In genomic region chr2:169222264-169222663, GRCm38 (mm10) we compare ENCODE assay signal across 29 mouse cellular contexts.
DNase-seq lines count a peak whose midpoint lies in the region; TF ChIP-seq lines count a peak whose summit lies in the region.
"Had no signal": no experiment of that assay in that cellular context is flagged by ENCODE, and none has a peak within 500 bp of the region (broad histone marks: within the 10 kb centered on the region; RNA-seq: fewer than 3 reads in every experiment).

No protein-coding gene starts in this region.

- TF ChIP-seq CTCF in cerebellum, adult 2 months (IDR thresholded peaks at IDR 0.05; ENCODE audit: borderline replicate concordance, insufficient read depth, low read depth, low read length) = no peak

- intact Hi-C loops in heart, postnatal 25 days (cut with DNase I) = no loop called here
- intact Hi-C loops in left cerebral cortex, postnatal 25 days (cut with DNase I) = loop anchor here (10.0 kb wide), 1 partner anchor 833 kb away; no protein-coding TSS in a partner anchor

- 0 out of 2 replicates have a peak, but pooled peaks cover 3% of the 10 kb centered on the region for H3K4me1 ChIP-seq in heart, embryonic 10.5 days
- no peaks in the 10 kb centered on the region for H3K4me1 ChIP-seq in cerebellum, adult 2 months (ENCODE audit: control insufficient read depth, insufficient read depth, low read length)
- H3K4me1 ChIP-seq: embryonic facial prominence, embryonic 13.5 days; forebrain, embryonic 10.5 days; forebrain, embryonic 15.5 days; heart, embryonic 13.5 days; intestine, embryonic 15.5 days; limb, embryonic 13.5 days; midbrain, embryonic 13.5 days; stomach, embryonic 15.5 days had no signal

- no peak overlapping the region for H3K27ac ChIP-seq in heart, embryonic 10.5 days
- H3K27ac ChIP-seq in cerebellum, adult 2 months (ENCODE audit: insufficient read depth, low read length) = no peak overlapping the region
- H3K27ac ChIP-seq: embryonic facial prominence, embryonic 13.5 days; forebrain, embryonic 10.5 days; forebrain, embryonic 15.5 days; gastrocnemius, adult 2 months; heart, adult 2 months; heart, embryonic 13.5 days; hindbrain, postnatal 0 days; intestine, embryonic 15.5 days; kidney, postnatal 0 days; limb, embryonic 13.5 days; macrophage; midbrain, embryonic 13.5 days; stomach, embryonic 15.5 days had no signal

- H3K4me3 ChIP-seq in heart, embryonic 10.5 days = no peak overlapping the region
- no peak overlapping the region for H3K4me3 ChIP-seq in cerebellum, adult 2 months (replicated peaks; ENCODE audit: insufficient read depth, low read depth, low read length)
- H3K4me3 ChIP-seq: embryonic facial prominence, embryonic 13.5 days; forebrain, embryonic 10.5 days; forebrain, embryonic 15.5 days; gastrocnemius, adult 2 months; heart, adult 2 months; heart, embryonic 13.5 days; intestine, embryonic 15.5 days; limb, embryonic 13.5 days; midbrain, embryonic 13.5 days; stomach, embryonic 15.5 days had no signal

- TF ChIP-seq POLR2A in cerebellum, adult 2 months (IDR thresholded peaks at IDR 0.05; ENCODE audit: borderline replicate concordance, insufficient read depth, low read length) = no peak

- no peaks in the 10 kb centered on the region for H3K27me3 ChIP-seq in heart, embryonic 10.5 days (ENCODE audit: insufficient read depth, poor library complexity, severe bottlenecking)
- H3K27me3 ChIP-seq in cerebellum, adult 2 months (ENCODE audit: control insufficient read depth, insufficient read depth, low read length) = no peaks in the 10 kb centered on the region
- H3K27me3 ChIP-seq: embryonic facial prominence, embryonic 13.5 days; forebrain, embryonic 15.5 days; heart, embryonic 13.5 days; intestine, embryonic 15.5 days; midbrain, embryonic 13.5 days; stomach, embryonic 15.5 days had no signal

- 85% methylated on average over 8 of the region's 8 CpGs for WGBS in heart, embryonic 10.5 days
- 60% methylated on average over 8 of the region's 8 CpGs for WGBS in cerebellum, adult 2 months

- DNase-seq in heart, embryonic 10.5 days (ENCODE audit: low spot score) = peak; percentile 39
- DNase-seq in heart, postnatal 25 days (ENCODE audit: low spot score) = no peak
- DNase-seq in right cerebral cortex, adult 18-20 months = peak; percentile 13
- no peak for DNase-seq in right cerebral cortex, postnatal 4 days
- peak; percentile 56 for DNase-seq in brain, adult 2 months (ENCODE audit: low read depth, low spot score)
- DNase-seq in left cerebral cortex, postnatal 25 days (ENCODE audit: low spot score in 2 of 2) = peak; percentile 11 to 63
- DNase-seq in cerebellum, adult 2 months = no peak
- no peak for DNase-seq in cerebellum, adult 9-11 months
- DNase-seq: adrenal gland, adult 8-10 months; B cell, adult 2 months; cerebellum, postnatal 10 days; gastrocnemius, adult 2 months; gastrocnemius, postnatal 36 days; heart, adult 2 months; heart, postnatal 14 days; kidney, adult 8-10 months; kidney, postnatal 4 days; thymus, postnatal 14 days had no signal

- no peaks in the 10 kb centered on the region for H3K36me3 ChIP-seq in heart, embryonic 10.5 days
- H3K36me3 ChIP-seq: embryonic facial prominence, embryonic 13.5 days; forebrain, embryonic 10.5 days; forebrain, embryonic 15.5 days; heart, embryonic 13.5 days; intestine, embryonic 15.5 days; limb, embryonic 13.5 days; midbrain, embryonic 13.5 days; stomach, embryonic 15.5 days had no signal

- H3K9me3 ChIP-seq in heart, embryonic 10.5 days = no peaks in the 10 kb centered on the region
- H3K9me3 ChIP-seq: embryonic facial prominence, embryonic 13.5 days; forebrain, embryonic 10.5 days; forebrain, embryonic 15.5 days; heart, embryonic 13.5 days; intestine, embryonic 15.5 days; limb, embryonic 13.5 days; midbrain, embryonic 13.5 days; stomach, embryonic 15.5 days had no signal

Comparison
In these comparisons a context has a peak if more than half of its experiments do, and no peak if none do; other contexts are left out.
1. DNase-seq: peak in heart, embryonic 10.5 days (single experiment), right cerebral cortex, adult 18-20 months (single experiment), brain, adult 2 months (single experiment) and left cerebral cortex, postnatal 25 days (2 of 2); none in heart, postnatal 25 days (single experiment), right cerebral cortex, postnatal 4 days (single experiment), cerebellum, adult 2 months (0 of 2) and cerebellum, adult 9-11 months (single experiment).